Mouse (Mus musculus): Measurements from ENCODE around the gene Slc25a29. TPM values are rescaled to one million over a fixed set of nuclear protein-coding genes. Genes with fewer than 3 reads are reported as not detected.

Slc25a29 gene
- polyA plus RNA-seq, 1 experiment from 2014 or later = 3.8 TPM

DNA sequence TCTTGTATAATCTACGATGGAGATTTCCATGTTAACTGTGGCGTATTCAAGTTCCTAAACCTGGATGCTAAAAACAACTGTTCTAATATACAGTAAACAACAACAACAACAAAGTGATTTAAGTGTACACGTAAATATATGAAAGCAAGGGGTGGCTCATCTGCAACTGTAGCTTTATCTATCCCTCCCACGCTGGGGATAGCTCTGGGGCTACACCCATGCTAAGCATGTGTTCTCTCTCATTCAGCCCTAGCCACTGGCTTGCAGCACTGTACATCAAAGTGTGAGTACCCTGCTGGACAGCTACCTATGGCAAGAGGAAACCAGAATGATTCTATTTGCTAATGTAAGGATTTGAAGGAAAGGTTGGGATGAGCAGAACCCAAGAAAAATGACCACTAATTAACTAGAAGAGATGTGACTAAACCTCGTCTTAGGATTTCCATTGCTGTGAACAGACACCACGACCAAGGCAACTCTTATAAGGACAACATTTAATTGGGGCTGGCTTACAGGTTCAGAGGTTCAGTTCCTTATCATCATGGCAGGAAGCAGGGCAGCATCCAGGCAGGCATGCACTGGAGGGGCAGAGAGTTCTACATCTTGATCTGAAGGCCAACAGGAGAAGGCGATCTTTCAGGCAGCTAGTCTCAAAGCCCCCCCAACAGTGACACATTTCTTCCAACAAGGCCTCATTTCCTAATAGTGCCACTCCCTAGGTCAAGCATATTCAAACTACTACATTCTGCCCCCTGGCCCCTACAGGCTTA, 55.4 kb downstream of the Slc25a29 start:
- H3K27ac ChIP-seq (replicated peaks) = no peak overlapping the region
- H3K36me3 ChIP-seq (ENCODE audit: control insufficient read depth, insufficient read depth, low read length) = no peaks in the 10 kb centered on the region
- ATAC-seq (ENCODE audit: low FRiP score, low TSS enrichment) (no peak), DNase-seq (ENCODE audit: low spot score) (no peak)
- no peak overlapping the region for H3K9ac ChIP-seq (ENCODE audit: low read length)
- no peaks in the 10 kb centered on the region for H3K9me3 ChIP-seq (ENCODE audit: control insufficient read depth, low read length)
- H3K4me2 ChIP-seq (replicated peaks; ENCODE audit: low read depth) = no peak overlapping the region
- no peaks in the 10 kb centered on the region for H3K27me3 ChIP-seq (ENCODE audit: control insufficient read depth, insufficient read depth, low read length)
- WGBS = 94% methylated on average over 7 of the region's 7 CpGs
- H3K4me1 ChIP-seq (replicated peaks; ENCODE audit: control insufficient read depth, insufficient read depth) = no peaks in the 10 kb centered on the region
- no peak for TF ChIP-seq CTCF (IDR thresholded peaks at IDR 0.05; ENCODE audit: low read depth)
- H3K4me3 ChIP-seq (ENCODE audit: low read depth, low read length) = no peak overlapping the region

MicroRNAs within 50 kb of the gene (microRNA counts, 519-probe panel; counts per million panel counts)
- microRNA mmu-miR-345-3p = not detected
- microRNA mmu-miR-345-5p = 4,002 counts per million, percentile 29 among the panel's probes with 10 or more counts

Small RNAs within 50 kb of the gene (microRNA-seq; reads per million reads assigned to microRNA genes)
- gene Mir345 = 73.6 reads per million, percentile 41 among the genes with 10 or more reads in this experiment

Other genes starting within 250 kb of the Slc25a29 start
- 172 and 174 TPM in 2 replicates for gene Degs2, start 133.6 kb downstream of the Slc25a29 start, polyA plus RNA-seq (2015; fragmentation: Nextera tagmentation; extraction: Ambion mirVana)
- gene Yy1, start 42.9 kb downstream of the Slc25a29 start, polyA plus RNA-seq (2015; fragmentation: Nextera tagmentation; extraction: Ambion mirVana) = 9.6 and 9.9 TPM in 2 replicates
- 4.3 and 5.6 TPM in 2 replicates for gene Slc25a47, start 163 bp upstream of the Slc25a29 start, polyA plus RNA-seq (2015; fragmentation: Nextera tagmentation; extraction: Ambion mirVana)
- 3.2 and 3.9 TPM in 2 replicates for gene Wdr25, start 57.7 kb upstream of the Slc25a29 start, polyA plus RNA-seq (2015; fragmentation: Nextera tagmentation; extraction: Ambion mirVana)
- 70.7 and 76.0 TPM in 2 replicates for gene Wars, start 58.3 kb upstream of the Slc25a29 start, polyA plus RNA-seq (2015; fragmentation: Nextera tagmentation; extraction: Ambion mirVana)
- gene Begain, start 232.3 kb upstream of the Slc25a29 start, polyA plus RNA-seq (2015; fragmentation: Nextera tagmentation; extraction: Ambion mirVana) = 1.6 and 2.3 TPM in 2 replicates

Data from stomach, postnatal 0 days (tissue).